Mouse (Mus musculus) heart, adult 2 months (tissue): ENCODE data around the gene Acadvl.

ENCODE experiments used
- CTCF ChIP-seq: fragments of 200-600 bp; IDR thresholded peaks from 2 replicates; pipeline ENCODE4 v1.8.1; 2022; ENCODE audit warnings: antibody characterized with exemption, mild to moderate bottlenecking, moderate library complexity
- EP300 ChIP-seq: fragments of 200-500 bp; IDR thresholded peaks from 2 replicates; pipeline ENCODE4 v1.6.1; 2011; ENCODE audit warnings: low read depth, low read length, control low read depth; ENCODE audit not compliant: insufficient read depth
- POLR2A ChIP-seq: fragments of 200-500 bp; IDR thresholded peaks from 2 replicates; pipeline ENCODE4 v1.6.1; 2011; ENCODE audit warnings: mild to moderate bottlenecking, low read depth, low read length, control low read depth; ENCODE audit not compliant: insufficient read depth

DNA sequence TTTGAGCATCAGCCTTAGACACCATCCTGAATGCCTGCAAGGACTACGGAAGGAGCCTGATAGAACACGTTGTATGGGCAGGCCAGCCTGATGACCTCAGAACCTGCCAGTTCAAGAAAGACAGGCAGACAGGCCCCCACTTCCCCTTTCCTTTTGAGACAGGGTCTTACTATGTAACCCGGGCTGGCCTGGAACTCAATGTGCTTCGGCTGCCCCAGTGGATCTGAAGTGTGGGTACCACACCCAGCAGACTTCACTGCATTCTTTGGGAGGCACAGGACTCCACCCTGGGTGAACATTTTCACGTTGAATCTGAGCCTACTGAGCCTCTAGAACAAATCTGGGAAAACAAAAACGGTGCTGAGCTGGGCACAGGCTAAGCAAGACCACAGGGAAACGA is 23.0 kb upstream of the Acadvl start:
- no peak for TF ChIP-seq CTCF
- no peak for TF ChIP-seq POLR2A
- no peak for TF ChIP-seq EP300
